Mouse (Mus musculus) erythroblast, embryonic 14.5 days (primary cell): ENCODE data around the gene Zbtb2.

ENCODE experiments used
- GATA1 ChIP-seq: IDR thresholded peaks from 2 replicates; pipeline ENCODE4 v1.6.1; 2012; ENCODE audit warnings: low read length, inconsistent platforms, mixed read lengths
- TAL1 ChIP-seq: IDR thresholded peaks from 3 replicates; pipeline ENCODE4 v1.6.1; 2012; ENCODE audit warnings: low read length, inconsistent platforms, mixed read lengths

- TF ChIP-seq GATA1 (no peak), TAL1 (no peak)
Observed at GRCm38 (mm10) chr10:4430399-4430798, 42.5 kb upstream of the Zbtb2 start.
